Mouse (Mus musculus) adrenal gland, postnatal 10 days (tissue): Measurements from ENCODE around the gene Dazap1. TPM values are rescaled to one million over a fixed set of nuclear protein-coding genes. Genes with fewer than 3 reads are reported as not detected.
A peak's percentile ranks its signal among the peaks of the same experiment; 100 is the strongest.

Experiments used
- DNase-seq: peaks from one replicate; pipeline ENCODE4 v3.0.0; 2021; ENCODE audit warnings: mixed read lengths
- total RNA-seq, 2 experiments: library from RNA; stranded (reverse); gene quantifications; 2 replicates each; pipeline ENCODE4 v1.2.3; 2021

Gene Dazap1
- total RNA-seq, 2 experiments from 2014 or later: 93.6 to 121 TPM

- peak; percentile 94 for DNase-seq
Observed at GRCm38 (mm10) chr10:80248971-80249640, 12.2 kb upstream of the Dazap1 start, which contains the start of gene Ndufs7. Gene Ndufs7 (plus strand): TSS chr10:80249121.

DNA sequence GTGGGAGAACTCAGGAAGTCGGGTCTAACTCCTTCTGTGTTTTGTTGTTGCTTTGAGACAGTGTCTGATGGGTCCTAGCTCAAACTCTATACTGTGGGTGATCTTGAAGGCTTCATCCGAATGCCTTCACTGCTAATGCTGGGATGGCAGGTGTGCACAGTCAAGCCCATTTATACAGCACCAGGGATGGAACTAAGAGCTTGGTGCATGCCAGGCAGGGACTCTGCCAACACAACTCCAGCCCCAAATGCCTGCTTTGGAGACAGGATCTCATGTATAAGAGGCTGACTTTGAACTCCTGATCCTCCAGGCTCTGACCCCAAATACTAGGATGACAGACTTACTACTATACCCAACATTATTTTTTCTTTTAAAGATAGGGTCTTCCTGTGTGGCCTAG lies 11.2 kb upstream of the Dazap1 start:
- DNase-seq: no peak

DNA sequence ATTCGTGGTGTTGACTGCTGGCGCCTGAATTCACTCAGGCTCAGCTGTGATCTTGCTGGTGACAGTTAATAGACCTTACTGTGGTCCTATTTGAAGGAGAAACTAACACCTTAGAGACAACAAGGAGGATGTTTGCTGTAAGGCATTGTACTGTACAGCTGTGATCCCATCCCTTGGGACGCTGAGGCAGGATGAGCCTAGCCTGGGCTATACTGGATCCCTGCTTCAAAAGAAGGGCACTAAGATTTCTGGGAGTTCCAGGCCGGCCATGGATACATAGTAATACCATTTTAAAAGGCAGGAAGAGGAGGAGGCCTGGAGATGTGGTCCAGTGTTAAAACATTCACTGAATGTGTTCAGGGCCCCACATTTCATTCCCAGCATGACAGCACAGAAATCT lies 10.7 kb upstream of the Dazap1 start:
- DNase-seq: no peak

DNA sequence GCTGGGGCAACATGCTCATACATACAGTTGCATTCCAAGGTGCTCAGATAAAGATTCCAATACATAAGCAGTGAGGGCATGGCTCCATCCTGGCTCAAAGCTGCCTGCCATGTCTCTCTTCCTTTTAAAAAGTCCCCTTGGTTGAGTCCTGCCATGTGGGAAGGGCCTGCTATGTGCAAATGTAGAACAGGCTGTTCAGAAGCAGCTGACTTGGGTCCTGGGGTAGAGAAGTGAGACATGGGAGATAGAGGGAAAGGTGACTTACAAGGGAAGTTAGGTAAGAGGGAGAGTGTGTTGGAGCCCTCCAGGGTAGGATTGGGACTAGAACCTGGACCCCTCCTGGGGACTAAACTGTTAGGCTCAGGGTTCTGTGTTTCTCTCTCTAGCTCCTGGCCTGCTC lies 9.3 kb upstream of the Dazap1 start:
- DNase-seq: no peak

GRCm38 (mm10) chr10:80252493-80253274 lies 8.6 kb upstream of the Dazap1 start:
- no peak for DNase-seq

DNA sequence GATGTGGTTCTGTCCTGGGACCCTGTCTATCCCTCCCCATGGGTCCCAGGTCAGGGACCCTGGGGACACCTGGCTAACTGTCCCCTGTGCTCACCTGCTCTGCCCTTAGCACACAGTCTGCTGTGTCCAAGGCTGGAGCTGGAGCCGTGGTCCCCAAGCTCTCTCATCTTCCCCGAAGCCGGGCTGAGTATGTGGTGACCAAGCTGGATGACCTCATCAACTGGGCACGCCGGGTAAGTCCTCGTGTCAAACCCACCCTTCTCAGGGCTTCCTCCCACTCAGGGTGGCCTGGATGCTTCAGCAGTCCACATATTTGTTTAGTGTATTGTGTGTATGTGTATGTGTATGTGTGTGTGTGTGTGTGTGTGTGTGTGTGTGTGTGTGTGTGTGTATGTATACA lies 7.7 kb upstream of the Dazap1 start:
- no peak for DNase-seq

DNA sequence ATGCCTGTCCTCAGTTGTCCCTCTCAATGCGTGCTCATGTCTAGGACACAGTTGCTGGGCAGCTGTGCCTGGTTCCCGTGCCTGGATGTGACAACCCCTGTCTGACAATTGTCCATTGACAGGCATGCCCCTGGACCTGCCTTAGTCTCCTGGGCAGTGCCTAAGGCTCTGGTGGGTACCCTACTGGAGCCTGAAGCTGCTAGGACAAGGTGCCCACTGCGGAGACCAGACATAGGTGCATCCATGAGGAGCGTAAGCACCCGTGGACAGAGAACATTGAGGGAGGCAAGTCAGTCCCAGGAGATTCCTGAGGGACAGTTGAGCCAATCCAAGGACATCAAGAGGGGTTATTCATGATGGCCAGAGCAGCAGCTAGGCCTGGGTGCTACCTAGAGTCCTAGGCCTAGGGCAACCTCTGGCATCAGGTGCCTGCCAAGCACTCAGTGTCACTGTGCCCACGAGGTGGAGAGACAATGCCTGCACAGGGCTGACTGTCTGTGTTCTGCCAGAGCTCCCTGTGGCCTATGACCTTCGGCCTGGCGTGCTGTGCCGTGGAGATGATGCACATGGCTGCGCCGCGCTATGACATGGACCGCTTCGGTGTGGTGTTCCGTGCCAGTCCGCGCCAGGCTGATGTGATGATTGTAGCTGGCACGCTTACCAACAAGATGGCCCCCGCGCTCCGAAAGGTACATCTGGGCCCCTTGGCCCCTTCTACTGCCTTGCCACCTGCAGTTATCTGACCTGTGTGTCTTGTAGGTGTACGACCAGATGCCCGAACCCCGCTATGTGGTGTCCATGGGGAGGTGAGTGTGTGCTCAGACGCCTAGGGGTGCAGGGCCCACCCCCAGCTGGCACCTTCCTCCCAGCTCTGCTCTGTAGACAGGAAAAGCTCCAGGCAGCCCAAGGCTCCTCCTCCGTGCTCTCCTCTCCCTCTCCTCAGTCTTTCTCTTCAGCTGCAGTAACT lies 6.7 kb upstream of the Dazap1 start:
- no peak for DNase-seq

DNA sequence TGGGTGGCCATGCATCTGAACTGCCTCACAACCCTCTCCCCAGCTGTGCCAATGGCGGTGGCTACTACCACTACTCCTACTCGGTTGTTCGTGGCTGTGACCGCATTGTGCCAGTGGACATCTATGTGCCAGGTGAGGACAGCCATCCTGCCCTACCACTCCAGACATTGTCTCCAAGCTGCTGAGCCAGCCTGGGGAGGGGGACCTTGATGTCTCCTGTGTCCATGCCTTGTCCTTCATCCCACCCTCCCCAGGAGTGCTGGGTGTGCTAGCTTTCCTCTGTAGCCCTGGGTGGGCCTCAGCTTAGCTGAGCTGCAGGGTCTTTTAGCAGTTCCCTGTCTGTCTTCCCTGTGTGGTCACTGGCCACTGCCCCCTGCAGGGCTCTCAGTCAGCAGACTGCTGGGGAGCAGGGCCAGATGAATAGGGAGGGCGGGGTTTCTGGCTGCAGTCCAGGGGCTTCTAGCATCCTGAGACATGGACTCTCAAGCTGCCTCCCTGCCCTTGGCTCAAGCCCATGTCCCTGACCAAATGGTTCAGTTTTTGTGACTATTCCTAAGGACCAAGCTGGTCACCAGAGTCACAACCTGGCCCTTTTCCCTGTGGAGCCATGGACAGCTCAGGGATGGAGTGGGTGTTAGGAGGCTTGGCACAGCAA lies 5.3 kb upstream of the Dazap1 start:
- peak; percentile 83 for DNase-seq

DNA sequence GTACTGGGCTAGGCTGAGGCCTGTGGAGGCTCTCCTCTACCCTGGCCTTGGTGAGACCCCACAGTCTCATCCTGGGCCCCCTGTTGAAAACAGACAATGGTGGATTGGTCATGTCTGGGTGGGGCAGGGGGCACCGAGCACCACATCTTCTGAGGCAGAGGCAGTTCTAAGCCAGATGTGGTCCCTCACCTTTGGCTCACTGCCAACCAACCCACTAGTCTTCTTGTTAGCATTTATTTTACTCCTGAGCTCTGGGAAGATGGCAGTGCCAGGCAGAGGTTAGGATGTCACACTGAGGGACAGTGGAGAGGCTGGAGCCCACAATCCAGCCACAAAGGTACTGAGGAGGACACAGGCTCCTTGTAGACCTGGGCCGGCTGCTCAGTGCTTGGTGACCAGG lies 3.4 kb upstream of the Dazap1 start:
- DNase-seq: no peak

DNA sequence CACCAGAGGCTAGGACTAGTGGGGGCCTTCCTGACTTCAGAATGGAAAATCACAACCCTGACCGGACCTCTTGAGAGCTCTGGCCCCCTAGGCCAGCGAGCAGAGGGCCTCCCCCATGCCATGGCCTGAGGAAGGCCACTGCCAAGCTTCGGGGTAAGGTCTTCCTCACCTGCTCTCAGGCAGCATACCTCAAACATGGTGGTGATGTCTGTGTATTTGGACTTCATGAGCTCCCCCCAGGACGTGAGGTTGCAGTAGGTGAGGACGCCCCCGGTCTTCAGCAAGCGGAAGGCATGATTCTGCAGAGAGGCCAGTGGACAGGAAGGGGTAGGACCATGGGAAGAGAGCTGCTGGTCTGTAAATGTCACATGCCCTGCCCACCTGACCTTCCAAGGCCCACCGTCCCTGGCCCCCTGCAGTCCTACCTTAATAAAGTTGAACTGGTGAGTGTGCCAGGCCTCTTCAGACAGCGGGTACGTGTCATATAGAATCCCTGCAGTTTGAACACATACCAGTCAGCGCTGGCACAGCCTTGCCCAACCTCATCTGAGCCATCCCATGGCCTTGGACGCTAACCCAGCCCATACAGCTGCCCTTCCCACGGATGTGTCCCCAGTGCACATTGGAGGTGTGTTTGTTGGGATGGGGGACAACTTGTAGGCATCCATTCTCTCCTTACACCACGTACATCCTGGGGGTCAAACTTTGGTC lies 2.4 kb upstream of the Dazap1 start:
- peak; percentile 58 for DNase-seq

GRCm38 (mm10) chr10:80259463-80259805 lies 1.9 kb upstream of the Dazap1 start:
- DNase-seq: peak; percentile 54

DNA sequence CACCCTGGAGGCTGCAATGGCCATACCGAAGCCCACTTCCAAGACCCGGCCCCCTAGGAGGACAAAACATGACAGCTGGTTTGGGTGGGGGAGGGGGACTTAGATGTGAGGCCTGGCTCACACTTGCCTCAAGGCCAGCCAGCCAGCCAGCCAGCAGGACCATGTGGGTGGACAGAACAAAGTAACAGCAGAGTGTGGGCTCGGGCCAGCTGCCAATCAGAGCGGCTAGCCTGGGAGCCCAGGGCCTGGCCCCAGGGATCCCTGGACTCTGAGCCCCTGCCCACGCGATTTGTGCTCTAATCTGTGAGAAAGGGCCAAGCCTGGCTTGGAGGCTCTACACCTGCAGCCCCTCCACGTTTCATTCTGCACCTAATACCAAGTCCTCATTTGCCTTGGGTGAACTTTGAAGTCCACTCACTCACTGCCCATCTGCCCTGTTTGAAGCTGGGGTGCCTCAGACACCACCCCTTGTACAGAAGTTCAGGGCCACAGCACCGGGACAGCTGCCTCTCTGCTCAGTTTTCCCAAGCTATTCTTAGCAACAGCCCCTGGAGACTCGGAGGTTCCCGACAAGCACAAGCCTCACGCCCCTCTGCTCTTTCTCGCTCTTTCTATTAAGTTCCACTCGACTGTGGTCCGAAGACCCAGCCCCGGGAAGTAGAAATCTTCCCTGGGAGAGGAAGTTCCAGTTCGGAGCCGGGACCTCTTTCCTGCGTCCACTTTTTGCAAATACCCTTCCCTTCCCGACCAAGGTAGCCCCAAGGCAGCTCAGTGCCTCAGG lies 1.2 kb upstream of the Dazap1 start:
- DNase-seq: peak; percentile 86

DNA sequence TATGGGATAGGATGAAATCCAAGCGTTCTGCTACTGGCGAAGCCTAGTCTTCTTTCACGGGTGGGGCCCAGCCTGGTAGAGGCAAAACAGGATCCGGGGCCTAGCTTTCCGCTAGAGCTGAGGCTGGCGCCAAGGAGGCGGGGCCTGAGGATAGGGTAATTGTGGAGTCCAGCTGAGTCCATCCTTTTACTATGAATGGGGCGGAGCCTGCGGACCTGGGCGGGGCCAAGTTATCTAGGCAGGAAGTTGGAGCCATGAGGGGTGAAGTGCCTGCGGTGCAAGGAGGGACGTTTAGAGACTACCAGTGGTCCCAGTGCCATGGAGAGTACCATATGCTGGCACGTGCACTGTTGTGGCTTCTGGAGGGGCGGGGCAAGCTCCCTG lies 291 bp downstream of the Dazap1 start:
- peak; percentile 98 for DNase-seq

- no peak for DNase-seq
Observed at GRCm38 (mm10) chr10:80262169-80262568, 883 bp downstream of the Dazap1 start.

- no peak for DNase-seq
Observed at GRCm38 (mm10) chr10:80262776-80263365, 1.6 kb downstream of the Dazap1 start.

GRCm38 (mm10) chr10:80264341-80265148 lies 3.3 kb downstream of the Dazap1 start:
- peak; percentile 99 for DNase-seq

- no peak for DNase-seq
Observed at GRCm38 (mm10) chr10:80265149-80265486, 3.8 kb downstream of the Dazap1 start.

DNA sequence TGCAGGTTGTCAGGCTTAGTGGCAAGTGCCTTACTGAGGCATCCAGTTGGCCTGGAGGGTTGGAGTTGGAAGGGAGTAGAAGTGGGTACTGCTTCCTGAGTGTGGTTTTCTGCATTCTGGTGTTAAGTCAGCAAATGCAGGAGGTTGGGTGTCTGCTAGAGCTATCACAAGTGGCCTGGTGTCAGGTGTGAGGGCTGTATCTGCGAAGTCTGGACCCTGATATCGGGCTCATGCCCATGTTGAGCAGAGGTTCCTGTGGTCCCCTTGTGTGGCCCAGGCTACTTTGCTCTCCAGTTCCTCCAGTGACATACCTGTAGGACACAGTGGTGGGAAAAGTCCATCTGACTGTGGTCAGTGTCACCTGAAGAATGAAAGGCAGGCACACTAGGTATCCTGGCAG lies 8.8 kb downstream of the Dazap1 start:
- no peak for DNase-seq

- DNase-seq: peak; percentile 77
Observed at GRCm38 (mm10) chr10:80270734-80271181, 9.5 kb downstream of the Dazap1 start.
